Mouse (Mus musculus): ENCODE results near the gene Mettl21a. TPM values are rescaled to one million over a fixed set of nuclear protein-coding genes. Genes with fewer than 3 reads are reported as not detected.
"Not testable (repeated sequence)": the region's sequence is repeated elsewhere in the genome, so short reads cannot be mapped to it uniquely, and the experiment has no call there.

Gene Mettl21a
- polyA plus RNA-seq, 1 experiment from 2014 or later, result 16.3 TPM

DNA sequence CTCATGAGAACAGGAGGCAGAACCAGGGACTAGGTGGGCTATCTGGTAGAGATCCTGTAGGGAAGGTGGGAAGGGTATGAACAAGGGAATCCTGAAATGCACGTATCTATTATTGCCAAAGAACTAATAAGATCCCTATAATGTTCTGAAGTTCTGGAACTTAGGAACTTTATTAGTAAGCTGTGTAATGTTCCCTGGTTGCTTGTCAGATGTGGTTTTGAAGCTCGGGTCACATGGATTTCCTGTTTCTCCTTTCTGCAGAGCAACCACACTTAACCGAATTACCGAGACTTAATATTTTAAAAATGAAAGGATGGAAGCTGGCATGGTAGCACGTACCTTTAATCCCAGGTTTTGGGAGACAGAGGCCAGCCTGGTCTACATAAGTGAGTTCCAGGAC is 13.7 kb downstream of the Mettl21a start:
- Histone ChIP-seq H3K27me3 (ENCODE audit: insufficient read depth, low read length) (no peaks in the 10 kb centered on the region), H3K4me3 (replicated peaks; ENCODE audit: low read depth, low read length) (no peak overlapping the region), H3K9me3 (replicated peaks; ENCODE audit: low read length) (no peaks in the 10 kb centered on the region), H3K4me1 (replicated peaks; ENCODE audit: insufficient read depth, low read length) (no peaks in the 10 kb centered on the region), H3K27ac (no peak overlapping the region), H3K9ac (ENCODE audit: low read depth, low read length) (no peak overlapping the region), H3K4me2 (ENCODE audit: low read length) (no peak overlapping the region), H3K36me3 (ENCODE audit: insufficient read depth, low read length) (peaks cover 11% of the 10 kb centered on the region)
- no peak for TF ChIP-seq CTCF (IDR thresholded peaks at IDR 0.05; ENCODE audit: low read depth)
- 89% methylated on average over 5 of the region's 5 CpGs for WGBS
- no peak for DNase-seq (ENCODE audit: low spot score)
- no peak for ATAC-seq (replicated peaks; ENCODE audit: low FRiP score, low read depth)

DNA sequence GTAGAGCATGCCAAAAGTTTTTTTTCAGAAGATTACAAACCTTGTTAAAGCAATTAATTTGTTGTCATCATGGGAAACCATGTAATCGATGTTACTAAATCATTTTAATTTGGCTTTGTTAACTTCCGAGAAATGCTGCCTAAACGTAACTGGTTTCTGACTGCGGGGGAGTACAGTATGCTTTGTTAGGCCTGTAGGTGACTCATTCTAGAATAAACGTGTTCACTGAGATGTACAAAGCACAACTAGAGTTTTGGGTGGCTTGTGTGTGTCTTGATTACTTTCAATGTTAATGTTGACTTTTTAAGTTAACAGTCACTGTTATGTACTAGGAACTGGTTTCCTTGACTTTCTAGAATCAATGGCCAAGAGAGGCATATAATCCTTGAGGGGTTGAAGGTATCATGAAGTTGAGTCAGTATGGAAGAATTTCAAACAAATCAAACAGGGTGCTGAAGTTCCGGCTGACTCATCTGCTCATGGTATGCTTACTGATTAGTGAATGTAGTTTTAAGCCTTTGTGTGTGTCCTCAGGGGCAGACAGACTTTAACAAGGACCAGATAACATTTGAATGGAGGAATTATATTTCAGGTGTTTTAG is 15.7 kb downstream of the Mettl21a start:
- Histone ChIP-seq H3K4me3 (replicated peaks; ENCODE audit: low read depth, low read length) (no peak overlapping the region), H3K9me3 (replicated peaks; ENCODE audit: low read length) (no peaks in the 10 kb centered on the region), H3K4me1 (replicated peaks; ENCODE audit: insufficient read depth, low read length) (no peaks in the 10 kb centered on the region), H3K36me3 (ENCODE audit: insufficient read depth, low read length) (0 out of 2 replicates have a peak, but pooled peaks cover 5% of the 10 kb centered on the region), H3K9ac (ENCODE audit: low read depth, low read length) (no peak overlapping the region), H3K4me2 (ENCODE audit: low read length) (no peak overlapping the region), H3K27ac (no peak overlapping the region), H3K27me3 (ENCODE audit: insufficient read depth, low read length) (no peaks in the 10 kb centered on the region)
- ATAC-seq (replicated peaks; ENCODE audit: low FRiP score, low read depth) (no peak), DNase-seq (ENCODE audit: low spot score) (no peak)
- no peak for TF ChIP-seq CTCF (IDR thresholded peaks at IDR 0.05; ENCODE audit: low read depth)
- 52% methylated on average over 6 of the region's 6 CpGs for WGBS

DNA sequence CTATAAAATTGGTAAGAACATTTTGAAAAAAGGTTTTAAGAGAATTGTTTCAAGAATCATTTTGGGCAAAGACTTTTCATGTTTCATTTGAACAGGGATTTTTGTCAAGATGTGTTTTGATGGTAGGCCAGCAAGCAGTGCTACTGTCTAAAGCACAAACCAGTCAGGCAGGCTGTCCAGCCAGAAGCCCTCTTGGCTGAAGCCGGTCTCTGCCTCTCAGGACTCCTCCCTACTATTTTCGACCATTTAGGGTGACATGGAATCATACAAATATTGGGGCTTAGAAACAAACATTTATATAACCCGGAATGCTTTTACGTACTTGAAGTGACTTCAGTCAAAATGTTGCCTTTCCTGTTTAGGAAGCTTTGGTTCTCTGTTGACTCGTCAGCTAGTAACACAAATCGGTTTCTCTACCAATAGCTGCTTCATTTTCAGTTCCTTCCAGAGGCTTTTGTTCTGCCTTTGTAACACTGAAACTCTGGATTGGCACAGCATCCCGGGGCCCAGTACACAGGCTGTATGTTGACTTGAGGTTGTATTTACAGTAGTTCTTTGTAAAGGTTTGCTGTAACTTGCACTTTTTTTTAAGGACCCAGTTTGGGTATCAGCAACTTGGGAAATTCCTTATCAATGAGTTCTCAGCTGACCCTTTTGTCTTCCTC is 16.5 kb downstream of the Mettl21a start:
- 0 out of 2 replicates have a peak, but pooled peaks cover 1% of the 10 kb centered on the region for H3K36me3 ChIP-seq (ENCODE audit: insufficient read depth, low read length)
- H3K4me1 ChIP-seq (replicated peaks; ENCODE audit: insufficient read depth, low read length), result no peaks in the 10 kb centered on the region
- WGBS, result 88% methylated on average over 7 of the region's 7 CpGs
- no peak overlapping the region for H3K27ac ChIP-seq
- no peak overlapping the region for H3K4me2 ChIP-seq (ENCODE audit: low read length)
- TF ChIP-seq CTCF (IDR thresholded peaks at IDR 0.05; ENCODE audit: low read depth), result no peak
- no peaks in the 10 kb centered on the region for H3K27me3 ChIP-seq (ENCODE audit: insufficient read depth, low read length)
- H3K9ac ChIP-seq (ENCODE audit: low read depth, low read length), result no peak overlapping the region
- DNase-seq (ENCODE audit: low spot score), result no peak
- no peaks in the 10 kb centered on the region for H3K9me3 ChIP-seq (replicated peaks; ENCODE audit: low read length)
- no peak for ATAC-seq (replicated peaks; ENCODE audit: low FRiP score, low read depth)
- H3K4me3 ChIP-seq (replicated peaks; ENCODE audit: low read depth, low read length), result no peak overlapping the region

DNA sequence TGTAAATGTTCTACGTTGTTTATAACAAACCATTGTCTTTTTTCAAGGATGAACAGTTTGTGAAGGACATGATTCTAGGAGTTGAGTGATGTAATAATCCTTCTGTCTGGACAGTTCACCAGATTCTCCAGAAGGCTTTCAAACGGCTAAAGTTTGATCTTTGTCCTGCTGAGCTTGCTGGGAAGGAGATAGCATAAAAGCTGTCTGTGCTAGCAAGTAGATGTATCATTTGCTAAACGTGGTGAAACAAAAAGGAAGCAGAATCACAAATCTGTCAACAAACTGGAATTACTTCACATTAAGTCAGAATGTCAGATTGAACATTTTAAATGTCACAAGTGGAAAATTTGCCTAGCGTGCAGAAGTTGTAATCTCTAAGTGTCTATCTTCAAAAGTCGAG is 18.1 kb downstream of the Mettl21a start:
- no peak for TF ChIP-seq CTCF (IDR thresholded peaks at IDR 0.05; ENCODE audit: low read depth)
- Histone ChIP-seq H3K36me3 (ENCODE audit: insufficient read depth, low read length) (no peaks in the 10 kb centered on the region), H3K27ac (no peak overlapping the region), H3K4me3 (replicated peaks; ENCODE audit: low read depth, low read length) (no peak overlapping the region), H3K27me3 (ENCODE audit: insufficient read depth, low read length) (no peaks in the 10 kb centered on the region), H3K9me3 (replicated peaks; ENCODE audit: low read length) (no peaks in the 10 kb centered on the region), H3K4me2 (ENCODE audit: low read length) (no peak overlapping the region), H3K4me1 (replicated peaks; ENCODE audit: insufficient read depth, low read length) (no peaks in the 10 kb centered on the region), H3K9ac (ENCODE audit: low read depth, low read length) (no peak overlapping the region)
- ATAC-seq (replicated peaks; ENCODE audit: low FRiP score, low read depth) (no peak), DNase-seq (ENCODE audit: low spot score) (no peak)
- 55% methylated on average over 5 of the region's 5 CpGs for WGBS

DNA sequence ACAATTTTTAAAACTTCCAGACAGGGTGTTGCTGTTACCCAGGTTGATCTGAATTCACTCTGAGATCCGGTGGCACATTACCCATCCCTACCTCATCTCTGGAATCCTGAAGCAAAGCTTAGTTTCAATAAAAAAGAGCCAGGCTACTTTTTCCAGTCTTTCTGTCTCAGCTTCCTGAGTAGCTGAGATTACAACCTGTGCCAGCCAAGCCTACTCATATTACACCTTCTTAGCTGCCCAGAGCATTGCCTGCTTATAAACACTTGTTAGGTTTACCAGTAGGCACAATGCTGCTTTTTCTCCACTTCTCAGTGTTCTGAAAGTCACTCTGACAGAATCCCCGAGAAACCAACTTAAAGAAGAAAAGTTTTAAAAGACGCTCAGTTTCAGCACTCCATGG is 38.2 kb downstream of the Mettl21a start:
- Histone ChIP-seq H3K4me3 (replicated peaks; ENCODE audit: low read depth, low read length) (no peak overlapping the region), H3K36me3 (ENCODE audit: insufficient read depth, low read length) (peaks cover 21% of the 10 kb centered on the region; the same call in 1 of the 2 replicates), H3K4me2 (ENCODE audit: low read length) (no peak overlapping the region), H3K9me3 (replicated peaks; ENCODE audit: low read length) (no peaks in the 10 kb centered on the region), H3K27ac (no peak overlapping the region), H3K4me1 (replicated peaks; ENCODE audit: insufficient read depth, low read length) (no peaks in the 10 kb centered on the region), H3K9ac (ENCODE audit: low read depth, low read length) (no peak overlapping the region), H3K27me3 (ENCODE audit: insufficient read depth, low read length) (no peaks in the 10 kb centered on the region)
- no peak for ATAC-seq (replicated peaks; ENCODE audit: low FRiP score, low read depth)
- no peak for TF ChIP-seq CTCF (IDR thresholded peaks at IDR 0.05; ENCODE audit: low read depth)
- no peak for DNase-seq (ENCODE audit: low spot score)
- 90% methylated on average over 3 of the region's 3 CpGs for WGBS

DNA sequence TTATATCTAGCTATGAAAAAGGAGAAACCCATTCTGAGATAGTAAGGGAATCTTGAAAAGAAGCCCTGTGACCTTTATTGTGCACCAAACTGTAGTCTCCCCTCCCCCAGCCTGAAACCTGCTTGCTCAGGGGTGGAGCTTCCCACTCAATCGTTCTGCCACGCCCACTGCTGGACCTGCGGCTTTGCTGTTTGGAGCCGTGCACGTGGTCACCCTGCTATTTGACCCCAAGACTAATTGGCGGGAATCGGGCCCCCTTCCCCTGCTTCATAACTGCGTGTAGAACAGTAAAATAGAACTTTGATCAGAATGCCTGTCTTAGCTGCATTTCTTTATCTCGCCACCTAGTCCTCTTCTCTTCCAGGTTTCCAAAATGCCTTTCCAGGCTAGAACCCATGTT is 39.1 kb downstream of the Mettl21a start:
- ATAC-seq (replicated peaks; ENCODE audit: low FRiP score, low read depth), result not testable (repeated sequence)

More for the DNA sequence above, 39.1 kb downstream of the Mettl21a start:
- not testable (repeated sequence) for H3K27me3 ChIP-seq (ENCODE audit: insufficient read depth, low read length); H3K4me3 ChIP-seq (replicated peaks; ENCODE audit: low read depth, low read length); DNase-seq (ENCODE audit: low spot score); H3K27ac ChIP-seq; H3K4me1 ChIP-seq (replicated peaks; ENCODE audit: insufficient read depth, low read length); H3K4me2 ChIP-seq (ENCODE audit: low read length); H3K9me3 ChIP-seq (replicated peaks; ENCODE audit: low read length); H3K9ac ChIP-seq (ENCODE audit: low read depth, low read length)
- 46% methylated on average over 9 of the region's 9 CpGs for WGBS
- H3K36me3 ChIP-seq (ENCODE audit: insufficient read depth, low read length), result peaks cover 21% of the 10 kb centered on the region; the same call in 1 of the 2 replicates

All from kidney, postnatal 0 days (tissue).